Mouse (Mus musculus) CD8-positive naive resting alpha-beta T cell, adult 57 days (primary cell): ENCODE data around the gene Dnal1. TPM values are rescaled to one million over a fixed set of nuclear protein-coding genes. Genes with fewer than 3 reads are reported as not detected.

Source experiments
- total RNA-seq: library from RNA; stranded (reverse); gene quantifications from one replicate; pipeline ENCODE4 v1.2.4, GENCODE M21; 2023

The Dnal1 gene
- 1.2 TPM for total RNA-seq

DNA sequence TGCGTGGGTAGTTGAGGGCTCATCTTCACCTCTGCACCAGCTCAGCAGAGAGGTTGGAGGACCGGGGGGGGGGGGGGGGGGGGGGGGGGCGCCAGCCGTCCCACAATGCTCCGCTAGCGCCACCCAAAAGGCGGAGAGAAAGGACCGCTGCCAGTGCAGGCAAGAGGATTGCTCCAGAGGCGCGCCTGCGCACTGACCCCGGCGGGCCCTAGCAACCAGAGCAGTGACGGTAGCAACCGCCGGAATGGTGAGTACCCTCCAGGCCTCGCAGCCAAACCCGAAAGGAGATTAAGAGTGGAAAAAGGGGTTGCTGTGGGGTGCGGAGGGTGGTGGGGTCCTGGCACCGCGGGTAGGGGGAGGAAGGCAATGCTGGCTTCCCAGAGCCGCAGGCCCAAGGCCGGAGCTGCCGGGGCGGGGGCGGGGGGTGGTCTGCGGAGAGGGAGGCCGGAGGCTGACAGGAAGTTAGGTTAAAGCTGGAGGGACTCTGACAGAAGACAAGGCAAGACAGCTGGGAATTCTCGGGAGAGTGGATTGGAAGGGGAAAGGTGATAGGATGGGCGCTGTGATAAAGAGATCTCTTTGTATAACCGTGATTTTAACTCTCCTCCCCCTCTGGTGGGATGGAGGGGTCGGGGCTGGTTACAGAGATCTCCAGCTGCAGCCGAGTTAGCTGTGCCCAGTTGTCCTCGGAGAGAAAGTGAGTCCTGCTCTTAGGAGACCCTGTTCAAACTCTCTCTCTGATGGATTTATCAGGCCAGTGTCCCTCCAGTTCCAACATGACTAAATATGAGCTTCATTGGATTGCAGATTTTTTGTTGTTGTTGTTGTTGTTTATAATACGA is at the start of gene Dnal1:
Gene Dnal1 (plus strand): TSS at position 214 of the 842 bp plus-strand sequence.

DNA sequence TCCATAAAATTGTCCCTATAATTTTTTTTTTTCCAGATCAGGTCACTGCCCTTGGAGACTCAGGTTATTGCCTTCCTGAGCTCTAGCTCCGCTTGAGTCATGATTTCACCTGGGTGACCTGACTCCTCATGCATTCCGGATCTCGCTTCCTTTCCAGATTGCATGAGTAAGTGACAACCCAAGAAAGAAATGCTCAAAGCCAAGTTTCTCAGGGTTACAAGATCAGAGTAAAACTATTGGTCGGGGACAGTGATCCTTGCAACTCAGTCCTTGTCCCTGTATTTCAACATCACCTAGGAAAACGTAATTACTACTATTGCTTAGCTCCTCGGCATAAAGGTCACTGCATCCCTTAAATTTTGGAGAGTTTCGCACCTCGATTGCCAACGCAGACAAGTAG is 45.2 kb upstream of the Dnal1 start, which contains the start of gene Acot5:
Gene Acot5 (plus strand): TSS at position 340 of the 400 bp plus-strand sequence.

DNA sequence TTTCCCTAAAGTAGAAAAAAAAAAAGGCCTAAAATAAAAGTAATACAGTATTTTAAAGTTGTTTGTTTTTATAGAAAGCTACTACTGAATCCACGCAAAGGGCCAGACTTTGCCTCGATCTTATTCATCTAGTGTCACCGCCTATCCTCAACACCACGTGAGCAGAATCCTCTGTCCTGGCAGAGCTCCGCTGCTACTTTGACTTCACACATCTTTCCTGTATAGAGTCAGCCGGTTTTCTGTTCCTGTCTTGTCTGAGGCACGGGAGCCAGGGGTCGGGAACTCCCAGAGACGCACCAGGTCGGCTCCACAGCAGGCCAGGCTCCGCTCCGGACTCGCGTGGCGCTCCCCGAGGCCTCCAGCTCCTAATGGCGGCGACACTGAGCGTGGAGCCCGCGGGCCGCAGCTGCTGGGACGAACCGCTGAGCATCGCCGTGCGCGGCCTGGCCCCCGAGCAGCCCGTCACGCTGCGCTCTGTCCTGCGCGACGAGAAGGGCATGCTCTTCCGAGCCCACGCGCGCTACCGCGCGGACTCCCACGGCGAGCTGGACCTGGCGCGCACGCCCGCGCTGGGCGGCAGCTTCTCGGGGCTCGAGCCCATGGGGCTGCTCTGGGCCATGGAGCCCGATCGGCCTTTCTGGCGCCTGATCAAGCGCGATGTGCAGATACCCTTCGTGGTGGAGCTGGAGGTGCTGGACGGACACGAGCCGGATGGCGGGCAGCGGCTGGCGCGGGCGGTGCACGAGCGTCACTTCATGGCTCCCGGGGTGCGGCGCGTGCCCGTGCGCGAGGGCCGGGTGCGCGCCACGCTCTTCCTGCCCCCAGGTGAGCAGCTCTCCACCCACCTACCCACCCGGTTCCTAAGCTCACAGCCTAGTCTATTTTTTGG is 13.3 kb upstream of the Dnal1 start, which contains the start of gene Acot6:
Gene Acot6 (plus strand): TSS at position 51 of the 889 bp plus-strand sequence.

DNA sequence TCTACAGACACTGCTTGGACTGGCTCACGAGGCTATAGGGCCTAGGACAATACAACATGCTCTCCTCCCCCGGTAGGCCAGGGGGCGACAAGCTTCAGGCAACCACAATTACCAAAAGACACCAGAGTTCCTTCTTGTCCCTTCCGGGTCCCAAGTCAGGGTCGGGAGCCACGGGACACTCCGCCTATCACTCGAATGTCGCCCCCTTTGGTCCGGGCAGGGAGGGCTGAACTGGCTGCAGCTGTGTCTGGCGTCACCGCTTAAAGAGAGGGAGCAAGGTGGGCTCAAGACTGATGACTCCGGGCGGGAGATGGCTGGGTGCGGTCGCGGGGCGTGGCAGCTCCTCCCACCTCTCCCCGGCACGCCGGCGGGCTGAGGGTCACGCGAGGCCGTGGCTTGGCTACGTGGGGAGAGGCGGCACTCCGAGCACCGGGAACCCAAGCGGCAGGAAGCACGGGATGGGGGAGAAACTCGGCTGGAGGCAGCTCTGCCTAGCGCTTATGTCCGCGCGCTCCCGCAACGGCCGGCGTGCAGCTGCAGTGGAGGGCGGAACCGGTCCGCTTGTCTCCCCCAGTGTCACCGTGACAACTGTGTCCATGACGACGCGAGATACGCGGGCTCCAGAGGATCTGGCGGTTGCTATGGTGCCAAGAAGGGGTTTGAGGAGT is 33.9 kb downstream of the Dnal1 start, which contains the start of gene Pnma1:
Gene Pnma1 (minus strand): TSS at position 536 of the 668 bp plus-strand sequence.

Other genes with a start within 250 kb of the Dnal1 start
- gene Numb, start 192.4 kb upstream of the Dnal1 start, total RNA-seq = 71.5 TPM
- gene Riox1, start 163.8 kb upstream of the Dnal1 start, total RNA-seq = 24.7 TPM
- not detected for gene Heatr4, start 129.5 kb upstream of the Dnal1 start, total RNA-seq
- gene Acot2, start 126.5 kb upstream of the Dnal1 start, total RNA-seq = 57.0 TPM
- 10.5 TPM for gene Acot1, start 104.9 kb upstream of the Dnal1 start, total RNA-seq
- not detected for gene Acot4, start 76.0 kb upstream of the Dnal1 start, total RNA-seq
- not detected for gene Gm49366, start 75.4 kb upstream of the Dnal1 start, total RNA-seq
- not detected for gene Acot3, start 62.2 kb upstream of the Dnal1 start, total RNA-seq
- gene Acot5, start 45.0 kb upstream of the Dnal1 start, total RNA-seq = 0.40 TPM
- gene Acot6, start 13.7 kb upstream of the Dnal1 start, total RNA-seq = 2.8 TPM
- gene Pnma1, start 34.1 kb downstream of the Dnal1 start, total RNA-seq = 9.3 TPM
- 131 TPM for gene Elmsan1, start 104.5 kb downstream of the Dnal1 start, total RNA-seq
- 18.7 TPM for gene Ptgr2, start 170.9 kb downstream of the Dnal1 start, total RNA-seq
- gene Zfp410, start 202.5 kb downstream of the Dnal1 start, total RNA-seq = 76.3 TPM
- gene Coq6, start 247.3 kb downstream of the Dnal1 start, total RNA-seq = 30.3 TPM
- gene Fam161b, start 247.5 kb downstream of the Dnal1 start, total RNA-seq = 1.2 TPM